Mouse (Mus musculus): ENCODE measurements around the gene Dydc2. TPM values are rescaled to one million over a fixed set of nuclear protein-coding genes. Genes with fewer than 3 reads are reported as not detected.
A peak's percentile ranks its signal among the peaks of the same experiment; 100 is the strongest.
"Not testable (repeated sequence)": the region's sequence is repeated elsewhere in the genome, so short reads cannot be mapped to it uniquely, and the experiment has no call there.

The Dydc2 gene
- polyA plus RNA-seq (2012; rRNA removed), result 0.19 and 0.22 TPM in 2 replicates

GRCm38 (mm10) chr14:41069108-41069507 is at the start of gene Dydc2:
Gene Dydc2, minus strand, starts transcription at chr14:41069208.
- no peak for DNase-seq (ENCODE audit: low read depth)

- no peak for DNase-seq (ENCODE audit: low read depth)
These were observed 47.3 kb upstream of the Dydc2 start for GRCm38 (mm10) chr14:41116271-41116670.

GRCm38 (mm10) chr14:41112944-41113343 is 43.9 kb upstream of the Dydc2 start:
- no peak for DNase-seq (ENCODE audit: low read depth)

GRCm38 (mm10) chr14:41111031-41111668 is 42.1 kb upstream of the Dydc2 start:
- no peak for DNase-seq (ENCODE audit: low read depth)

GRCm38 (mm10) chr14:41104853-41105444 is 35.9 kb upstream of the Dydc2 start, which contains the start of gene Mat1a:
Gene Mat1a, plus strand, starts transcription at chr14:41105035.
- peak; percentile 8 for DNase-seq (ENCODE audit: low read depth)

- no peak for DNase-seq (ENCODE audit: low read depth)
These were observed 33.3 kb upstream of the Dydc2 start for GRCm38 (mm10) chr14:41102269-41102668.

- DNase-seq (ENCODE audit: low read depth), result no peak
These were observed 32.2 kb upstream of the Dydc2 start for GRCm38 (mm10) chr14:41101242-41101641.

GRCm38 (mm10) chr14:41100712-41101111 is 31.7 kb upstream of the Dydc2 start:
- no peak for DNase-seq (ENCODE audit: low read depth)

GRCm38 (mm10) chr14:41098726-41099125 is 29.7 kb upstream of the Dydc2 start:
- DNase-seq (ENCODE audit: low read depth), result no peak

GRCm38 (mm10) chr14:41096296-41096860 is 27.4 kb upstream of the Dydc2 start:
- no peak for DNase-seq (ENCODE audit: low read depth)

- no peak for DNase-seq (ENCODE audit: low read depth)
These were observed 25.1 kb upstream of the Dydc2 start for GRCm38 (mm10) chr14:41094114-41094513.

GRCm38 (mm10) chr14:41090777-41091176 is 21.8 kb upstream of the Dydc2 start:
- no peak for DNase-seq (ENCODE audit: low read depth)

GRCm38 (mm10) chr14:41087509-41087908 is 18.5 kb upstream of the Dydc2 start:
- DNase-seq (ENCODE audit: low read depth), result no peak

- no peak for DNase-seq (ENCODE audit: low read depth)
These were observed 13.4 kb upstream of the Dydc2 start for GRCm38 (mm10) chr14:41082408-41082807.

- no peak for DNase-seq (ENCODE audit: low read depth)
These were observed 3.9 kb upstream of the Dydc2 start for GRCm38 (mm10) chr14:41072944-41073275.

- no peak for DNase-seq (ENCODE audit: low read depth)
These were observed 3.4 kb upstream of the Dydc2 start, which contains the start of gene Dydc1 for GRCm38 (mm10) chr14:41072229-41072943. Gene Dydc1, plus strand, starts transcription at chr14:41072911.

- DNase-seq (ENCODE audit: low read depth), result no peak
These were observed 1.3 kb upstream of the Dydc2 start for GRCm38 (mm10) chr14:41070343-41070742.

- DNase-seq (ENCODE audit: low read depth), result no peak
These were observed 2.6 kb downstream of the Dydc2 start for GRCm38 (mm10) chr14:41066416-41066815.

GRCm38 (mm10) chr14:41065168-41065567 is 3.8 kb downstream of the Dydc2 start:
- DNase-seq (ENCODE audit: low read depth), result no peak

GRCm38 (mm10) chr14:41053190-41053589 is 15.8 kb downstream of the Dydc2 start:
- DNase-seq (ENCODE audit: low read depth), result not testable (repeated sequence)

- no peak for DNase-seq (ENCODE audit: low read depth)
These were observed 16.5 kb downstream of the Dydc2 start for GRCm38 (mm10) chr14:41052481-41052880.

- DNase-seq (ENCODE audit: low read depth), result no peak
These were observed 18.5 kb downstream of the Dydc2 start for GRCm38 (mm10) chr14:41050471-41050870.

GRCm38 (mm10) chr14:41047402-41047801 is 21.6 kb downstream of the Dydc2 start:
- DNase-seq (ENCODE audit: low read depth), result no peak

All from gonadal fat pad, adult 2 months (tissue).